Mouse (Mus musculus) cortical plate, adult 2 months (tissue): ENCODE measurements at regions not wholly inside any gene's neighbourhood (a gene's known extent, or its start where the extent isn't known, plus 50 kb on each side); places are given as distances from the start of the nearest gene placed in this dataset.

Experiments used
- CTCF ChIP-seq: fragments of 200-500 bp; IDR thresholded peaks from 2 replicates; pipeline ENCODE4 v1.5.1; 2011; ENCODE audit warnings: mild to moderate bottlenecking, control low read depth, low read length; ENCODE audit not compliant: insufficient read depth; ENCODE audit errors: extremely low read depth
- POLR2A ChIP-seq: fragments of 200-500 bp; IDR thresholded peaks from 2 replicates; pipeline ENCODE4 v1.6.1; 2011; ENCODE audit warnings: mild to moderate bottlenecking, low read length, control low read depth; ENCODE audit not compliant: insufficient read depth; ENCODE audit errors: extremely low read depth

DNA sequence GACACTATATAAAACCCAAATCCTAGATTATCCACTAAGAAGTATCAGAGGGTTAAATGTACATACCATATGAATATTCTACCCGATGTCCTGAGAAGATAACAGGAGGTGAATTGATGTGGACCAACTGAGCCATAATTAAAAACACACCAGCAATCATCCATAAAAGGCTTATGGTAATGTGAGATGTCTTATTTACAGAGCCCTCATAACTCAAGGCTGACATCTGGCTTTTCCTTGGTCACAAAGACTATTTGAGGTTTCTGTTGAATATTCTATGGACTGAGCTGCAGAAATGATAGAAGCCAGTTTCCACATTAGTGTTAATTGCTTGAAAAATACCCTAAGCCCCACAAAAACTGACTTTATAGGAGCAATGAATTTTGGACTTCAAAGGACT is 198.1 kb upstream of the Gm8871 start:
- no peak for TF ChIP-seq CTCF
- TF ChIP-seq POLR2A, result no peak
